Mouse (Mus musculus) yolk sac, embryonic 10.5 days (tissue): ENCODE measurements at regions not wholly inside any gene's neighbourhood (a gene's known extent, or its start where the extent isn't known, plus 50 kb on each side); places are given as distances from the start of the nearest gene placed in this dataset.
A peak's percentile ranks its signal among the peaks of the same experiment; 100 is the strongest.

Source experiments
- DNase-seq: peaks from one replicate; pipeline ENCODE4 v3.0.0-alpha.2; 2017; ENCODE audit warnings: low spot score

- no peak for DNase-seq
Measured at GRCm38 (mm10) chr6:117330726-117331360, 162.5 kb downstream of the Cxcl12 start.

GRCm38 (mm10) chr6:117332641-117333040 is 164.3 kb downstream of the Cxcl12 start:
- DNase-seq, result no peak

- DNase-seq, result no peak
Measured at GRCm38 (mm10) chr6:117342123-117342522, 173.8 kb downstream of the Cxcl12 start.

- no peak for DNase-seq
Measured at GRCm38 (mm10) chr6:117347356-117347755, 179.0 kb downstream of the Cxcl12 start.

- no peak for DNase-seq
Measured at GRCm38 (mm10) chr6:117351846-117352245, 183.5 kb downstream of the Cxcl12 start.

- no peak for DNase-seq
Measured at GRCm38 (mm10) chr6:117353091-117353490, 184.8 kb downstream of the Cxcl12 start.

- no peak for DNase-seq
Measured at GRCm38 (mm10) chr6:117356101-117356500, 187.8 kb downstream of the Cxcl12 start.

- no peak for DNase-seq
Measured at GRCm38 (mm10) chr6:117359401-117359800, 191.1 kb downstream of the Cxcl12 start.

- no peak for DNase-seq
Measured at GRCm38 (mm10) chr6:117366563-117366962, 198.2 kb downstream of the Cxcl12 start.

GRCm38 (mm10) chr6:117375989-117376388 is 207.7 kb downstream of the Cxcl12 start:
- no peak for DNase-seq

GRCm38 (mm10) chr6:117379904-117380303 is 211.6 kb downstream of the Cxcl12 start:
- peak; percentile 46 for DNase-seq

- no peak for DNase-seq
Measured at GRCm38 (mm10) chr6:117390233-117390848, 222.0 kb downstream of the Cxcl12 start.

GRCm38 (mm10) chr6:117393480-117393879 is 225.1 kb downstream of the Cxcl12 start:
- no peak for DNase-seq

- DNase-seq, result no peak
Measured at GRCm38 (mm10) chr6:117405589-117406311, 237.4 kb downstream of the Cxcl12 start.

- DNase-seq, result no peak
Measured at GRCm38 (mm10) chr6:117406312-117406595, 237.9 kb downstream of the Cxcl12 start.

- no peak for DNase-seq
Measured at GRCm38 (mm10) chr6:117406757-117407156, 238.4 kb downstream of the Cxcl12 start.

GRCm38 (mm10) chr6:117407206-117407858 is 239.0 kb downstream of the Cxcl12 start:
- DNase-seq, result peak; percentile 29

GRCm38 (mm10) chr6:117407953-117408352 is 239.6 kb downstream of the Cxcl12 start:
- no peak for DNase-seq

GRCm38 (mm10) chr6:117408971-117409783 is 240.8 kb downstream of the Cxcl12 start:
- no peak for DNase-seq

GRCm38 (mm10) chr6:117414926-117415325 is 246.6 kb downstream of the Cxcl12 start:
- no peak for DNase-seq

GRCm38 (mm10) chr6:117415901-117416300 is 247.6 kb downstream of the Cxcl12 start:
- no peak for DNase-seq

GRCm38 (mm10) chr6:117416461-117416860 is 248.1 kb downstream of the Cxcl12 start:
- DNase-seq, result no peak
